ENCODE assay signal across 8 mouse cellular contexts in the genomic region with DNA sequence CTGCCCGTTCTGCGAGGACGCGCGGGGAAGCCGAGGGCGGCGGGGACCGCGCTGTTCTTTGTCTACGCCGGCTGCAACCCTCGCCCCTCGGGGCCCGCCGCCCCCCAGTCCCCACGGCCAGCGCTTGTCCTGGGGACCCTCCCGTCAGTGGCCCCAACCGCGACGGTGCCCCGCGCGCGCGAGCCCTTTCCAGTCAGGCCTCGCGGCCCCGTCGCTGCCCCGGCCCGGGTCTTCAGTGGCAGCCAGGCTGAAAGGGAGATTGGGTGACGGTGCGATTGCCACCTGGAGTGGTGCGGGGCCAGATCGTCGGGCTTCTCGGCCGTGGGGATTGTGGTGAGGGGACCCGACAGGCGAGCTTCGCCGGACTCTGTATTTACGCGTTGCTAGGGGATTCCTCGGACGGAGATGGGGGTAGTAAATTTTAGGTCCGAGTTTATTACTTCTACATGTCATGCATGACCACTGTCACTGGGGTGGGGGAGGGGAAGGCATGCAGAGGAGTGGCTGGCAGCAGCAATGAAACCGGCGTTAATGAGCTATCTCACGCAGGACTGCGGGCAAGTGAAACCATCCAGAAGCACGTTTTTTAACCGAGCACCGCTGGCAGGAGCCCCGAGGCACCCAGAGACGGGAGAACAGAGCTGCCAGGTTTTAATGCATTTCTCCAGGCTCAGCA. TPM values are rescaled to one million over a fixed set of nuclear protein-coding genes. Genes with fewer than 3 reads are reported as not detected.
DNase-seq lines count a peak whose midpoint lies in the region; ATAC-seq lines count a peak whose summit lies in the region.

No protein-coding gene starts in this region.

- H3K4me1 ChIP-seq in forebrain, embryonic 16.5 days (replicated peaks; ENCODE audit: control insufficient read depth, insufficient read depth, low read length): peaks cover 25% of the 10 kb centered on the region
- H3K4me1 ChIP-seq in neural tube, embryonic 11.5 days (ENCODE audit: control insufficient read depth, insufficient read depth, low read length): no peaks in the 10 kb centered on the region; the same call in none of the 2 replicates

- peak overlapping the region; percentile 86 for H3K9ac ChIP-seq in forebrain, embryonic 16.5 days (replicated peaks; ENCODE audit: low read depth, low read length)
- peak overlapping the region; percentile 73 for H3K9ac ChIP-seq in neural tube, embryonic 11.5 days (ENCODE audit: low read length)

- 0% methylated on average over 50 of the region's 58 CpGs for WGBS in forebrain, embryonic 16.5 days
- under 1% methylated on average over 31 of the region's 58 CpGs for WGBS in neural tube, embryonic 11.5 days

- H3K4me2 ChIP-seq in forebrain, embryonic 16.5 days (ENCODE audit: low read length): peak overlapping the region; percentile 90
- peak overlapping the region; percentile 88 for H3K4me2 ChIP-seq in neural tube, embryonic 11.5 days (ENCODE audit: low read depth)

- H3K4me3 ChIP-seq in forebrain, embryonic 16.5 days (replicated peaks; ENCODE audit: low read length): peak overlapping the region; percentile 66
- H3K4me3 ChIP-seq in neural tube, embryonic 11.5 days (ENCODE audit: low read depth, low read length): peak overlapping the region; percentile 58

- DNase-seq in left cerebral cortex, postnatal 4 days: peak; percentile 78
- DNase-seq in left cerebral cortex, adult 9 months (ENCODE audit: low spot score in 2 of 2): no peak
- peak; percentile 72 for DNase-seq in cerebellum, adult 8-10 months
- peak; percentile 36 for DNase-seq in kidney, postnatal 10 days
- peak; percentile 65 for DNase-seq in neural tube, embryonic 11.5 days (ENCODE audit: low spot score)
- no peak for DNase-seq in B cell, adult 2 months
- no peak for DNase-seq in frontal cortex, postnatal 14 days (ENCODE audit: low spot score in 2 of 2)

- peak overlapping the region; percentile 72 for H3K27ac ChIP-seq in forebrain, embryonic 16.5 days (ENCODE audit: low read length)
- H3K27ac ChIP-seq in neural tube, embryonic 11.5 days (ENCODE audit: low read depth, low read length): peak overlapping the region; percentile 75

- ATAC-seq in forebrain, embryonic 16.5 days: peak; percentile 40
- ATAC-seq in neural tube, embryonic 11.5 days (ENCODE audit: insufficient read depth, low FRiP score, low TSS enrichment): peak; percentile 72

- no peaks in the 10 kb centered on the region for H3K9me3 ChIP-seq in forebrain, embryonic 16.5 days (ENCODE audit: control insufficient read depth, low read length)
- H3K9me3 ChIP-seq in neural tube, embryonic 11.5 days (ENCODE audit: control insufficient read depth, low read length): no peaks in the 10 kb centered on the region

- intact Hi-C loops in left cerebral cortex, postnatal 4 days (cut with DNase I): loop anchor here (10.0 kb wide), 1 partner anchor 410 kb away; no protein-coding TSS in a partner anchor

- H3K36me3 ChIP-seq in forebrain, embryonic 16.5 days (ENCODE audit: control insufficient read depth, insufficient read depth): no peaks in the 10 kb centered on the region
- no peaks in the 10 kb centered on the region for H3K36me3 ChIP-seq in neural tube, embryonic 11.5 days (ENCODE audit: control insufficient read depth, insufficient read depth, low read length)

- peaks cover 25% of the 10 kb centered on the region for H3K27me3 ChIP-seq in forebrain, embryonic 16.5 days (replicated peaks; ENCODE audit: control insufficient read depth, insufficient read depth, low read length)
- H3K27me3 ChIP-seq in neural tube, embryonic 11.5 days (ENCODE audit: control insufficient read depth, insufficient read depth, low read length): peaks cover 29% of the 10 kb centered on the region

RNA-seq across cellular contexts. Expression of gene Reln, which starts 0.6 kb away (rescaled TPM):
- total RNA-seq in left cerebral cortex, postnatal 4 days (2021): 100 to 1,000 TPM; 170 to 177 TPM
- 58.3 and 63.3 TPM in 2 replicates for polyA plus RNA-seq in forebrain, embryonic 16.5 days (2015; fragmentation: Nextera tagmentation; extraction: Ambion mirVana)
- 18.8 and 21.0 TPM in 2 replicates for polyA plus RNA-seq in neural tube, embryonic 11.5 days (2014; fragmentation: Nextera tagmentation; extraction: Ambion mirVana)

Comparison
In these comparisons a context has a peak if more than half of its experiments do, and no peak if none do; other contexts are left out.
1. DNase-seq: peak in left cerebral cortex, postnatal 4 days (single experiment), cerebellum, adult 8-10 months (single experiment), kidney, postnatal 10 days (single experiment) and neural tube, embryonic 11.5 days (single experiment); none in left cerebral cortex, adult 9 months (0 of 2), B cell, adult 2 months (0 of 2) and frontal cortex, postnatal 14 days (0 of 2).